Mouse (Mus musculus): ENCODE data around the gene S100a9. TPM values are rescaled to one million over a fixed set of nuclear protein-coding genes. Genes with fewer than 3 reads are reported as not detected.
A peak's percentile ranks its signal among the peaks of the same experiment; 100 is the strongest.

S100a9 gene
- polyA plus RNA-seq (2015; fragmentation: Nextera tagmentation; extraction: Ambion mirVana): 3.1 and 5.5 TPM in 2 replicates

DNA sequence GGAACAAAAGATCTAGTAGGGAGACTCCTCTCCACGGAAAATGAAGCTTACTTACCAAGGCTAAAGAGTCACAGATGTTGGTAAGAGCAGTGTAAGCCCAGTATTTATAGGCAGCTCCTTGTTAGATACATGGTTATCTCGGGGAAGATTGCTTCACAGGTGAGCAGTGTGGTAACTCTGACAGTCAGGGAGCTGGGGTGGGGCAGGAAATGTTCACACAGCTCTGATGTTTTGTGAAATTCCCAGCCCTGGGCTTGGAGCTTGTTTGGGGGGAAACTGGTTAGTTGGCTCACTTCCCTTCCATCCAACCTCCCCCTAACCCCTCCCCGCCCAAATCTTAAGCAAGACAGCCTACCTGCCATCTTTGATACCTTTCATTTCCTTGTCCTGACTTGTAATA, at the start of gene S100a9:
S100a9 (minus strand) TSS at position 109 of the 400 bp plus-strand sequence.
- no peak for ATAC-seq
- no peaks in the 10 kb centered on the region for H3K9me3 ChIP-seq (ENCODE audit: control insufficient read depth, low read length)
- no peaks in the 10 kb centered on the region for H3K4me1 ChIP-seq (ENCODE audit: control insufficient read depth, insufficient read depth, low read depth, low read length)
- no peaks in the 10 kb centered on the region for H3K27me3 ChIP-seq (replicated peaks; ENCODE audit: control insufficient read depth, insufficient read depth, low read length)
- H3K4me3 ChIP-seq (ENCODE audit: low read length): no peak within 1 kb of the TSS
- H3K36me3 ChIP-seq (ENCODE audit: control insufficient read depth, insufficient read depth, low read length): no peaks in the 10 kb centered on the region
- WGBS: 70% methylated on average over 3 of the region's 3 CpGs
- H3K27ac ChIP-seq (ENCODE audit: low read depth, low read length): no peak within 1 kb of the TSS
- H3K9ac ChIP-seq (ENCODE audit: low read depth, low read length): no peak within 1 kb of the TSS
- no peak within 1 kb of the TSS for H3K4me2 ChIP-seq (ENCODE audit: low read length)

DNA sequence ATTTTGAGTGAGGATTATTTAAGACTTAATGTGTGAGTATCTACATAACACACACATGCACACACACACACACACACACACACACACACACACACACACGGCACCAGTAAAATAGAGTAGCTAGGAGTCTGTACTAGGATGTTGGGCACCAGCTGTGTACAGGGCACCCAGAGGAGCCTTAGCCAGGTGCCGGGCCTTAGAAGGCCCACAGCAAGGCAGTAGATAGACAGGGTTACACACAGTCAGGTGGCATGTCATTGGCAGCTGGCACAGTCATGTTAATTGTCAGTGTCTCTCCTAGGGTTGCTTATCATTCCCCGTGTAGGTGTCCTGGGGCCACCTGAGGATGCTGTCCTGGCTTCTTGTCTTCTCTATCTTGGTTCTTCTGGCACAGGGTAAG, 31.1 kb upstream of the S100a9 start, which contains the start of gene Pglyrp4:
Pglyrp4 (plus strand) TSS at position 301 of the 400 bp plus-strand sequence.
- H3K4me2 ChIP-seq (ENCODE audit: low read length): no peak within 1 kb of the TSS
- ATAC-seq: no peak
- no peaks in the 10 kb centered on the region for H3K36me3 ChIP-seq (ENCODE audit: control insufficient read depth, insufficient read depth, low read length)
- no peak within 1 kb of the TSS for H3K9ac ChIP-seq (ENCODE audit: low read depth, low read length)
- WGBS: 88% methylated on average over 3 of the region's 3 CpGs
- no peaks in the 10 kb centered on the region for H3K4me1 ChIP-seq (ENCODE audit: control insufficient read depth, insufficient read depth, low read depth, low read length)
- H3K27ac ChIP-seq (ENCODE audit: low read depth, low read length): no peak within 1 kb of the TSS
- no peak within 1 kb of the TSS for H3K4me3 ChIP-seq (ENCODE audit: low read length)
- no peaks in the 10 kb centered on the region for H3K27me3 ChIP-seq (replicated peaks; ENCODE audit: control insufficient read depth, insufficient read depth, low read length)
- no peaks in the 10 kb centered on the region for H3K9me3 ChIP-seq (ENCODE audit: control insufficient read depth, low read length)

- no peaks in the 10 kb centered on the region for H3K9me3 ChIP-seq (ENCODE audit: control insufficient read depth, low read length)
- ATAC-seq: peak; percentile 37; the same call in 1 of the 2 replicates
- no peak overlapping the region for H3K27ac ChIP-seq (ENCODE audit: low read depth, low read length)
- H3K4me1 ChIP-seq (ENCODE audit: control insufficient read depth, insufficient read depth, low read depth, low read length): no peaks in the 10 kb centered on the region
- H3K4me2 ChIP-seq (ENCODE audit: low read length): no peak overlapping the region
- no peaks in the 10 kb centered on the region for H3K36me3 ChIP-seq (ENCODE audit: control insufficient read depth, insufficient read depth, low read length)
- no peaks in the 10 kb centered on the region for H3K27me3 ChIP-seq (replicated peaks; ENCODE audit: control insufficient read depth, insufficient read depth, low read length)
- no peak overlapping the region for H3K4me3 ChIP-seq (ENCODE audit: low read length)
- no peak overlapping the region for H3K9ac ChIP-seq (ENCODE audit: low read depth, low read length)
- 52% methylated on average over 12 of the region's 12 CpGs for WGBS
Observed at GRCm38 (mm10) chr3:90709591-90710460, 14.3 kb upstream of the S100a9 start.

DNA sequence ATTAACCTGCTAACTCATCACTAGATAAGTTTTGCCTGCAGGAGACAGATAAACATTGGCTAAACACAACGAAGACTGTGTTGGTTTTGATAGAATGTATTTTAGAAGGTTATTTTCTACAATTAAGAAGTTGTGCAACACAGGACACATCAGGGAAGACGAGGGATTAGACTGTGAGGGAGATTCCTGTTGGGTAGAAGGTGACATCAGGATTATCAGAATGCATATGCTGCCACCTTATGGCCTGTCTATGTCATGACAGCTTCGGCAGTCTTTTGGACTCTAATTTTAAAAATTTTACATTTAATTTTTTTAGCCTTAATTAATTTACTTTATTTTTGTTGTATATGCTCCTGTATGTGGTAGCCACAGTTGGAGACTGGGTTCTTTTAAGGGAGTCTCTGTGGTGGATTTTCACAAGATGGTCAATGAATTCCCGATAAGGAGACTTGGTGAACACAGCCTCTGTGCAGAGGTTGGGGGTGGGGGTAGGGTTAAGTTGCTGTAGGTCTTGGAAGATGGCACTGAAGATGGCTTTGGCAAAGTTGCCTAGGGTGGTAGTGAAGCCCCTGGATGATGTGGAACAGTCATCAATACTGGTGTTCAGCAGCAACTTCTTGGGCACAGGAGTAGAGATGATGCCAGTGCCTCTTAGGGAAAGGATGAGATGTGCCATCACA, 13.1 kb upstream of the S100a9 start:
- 24% methylated on average over 4 of the region's 4 CpGs for WGBS
- Histone ChIP-seq H3K4me2 (ENCODE audit: low read length) (no peak overlapping the region), H3K4me1 (ENCODE audit: control insufficient read depth, insufficient read depth, low read depth, low read length) (no peaks in the 10 kb centered on the region), H3K4me3 (ENCODE audit: low read length) (no peak overlapping the region), H3K9ac (ENCODE audit: low read depth, low read length) (no peak overlapping the region), H3K27ac (ENCODE audit: low read depth, low read length) (no peak overlapping the region), H3K36me3 (ENCODE audit: control insufficient read depth, insufficient read depth, low read length) (no peaks in the 10 kb centered on the region), H3K27me3 (replicated peaks; ENCODE audit: control insufficient read depth, insufficient read depth, low read length) (no peaks in the 10 kb centered on the region), H3K9me3 (ENCODE audit: control insufficient read depth, low read length) (no peaks in the 10 kb centered on the region)
- ATAC-seq: peak; percentile 85

DNA sequence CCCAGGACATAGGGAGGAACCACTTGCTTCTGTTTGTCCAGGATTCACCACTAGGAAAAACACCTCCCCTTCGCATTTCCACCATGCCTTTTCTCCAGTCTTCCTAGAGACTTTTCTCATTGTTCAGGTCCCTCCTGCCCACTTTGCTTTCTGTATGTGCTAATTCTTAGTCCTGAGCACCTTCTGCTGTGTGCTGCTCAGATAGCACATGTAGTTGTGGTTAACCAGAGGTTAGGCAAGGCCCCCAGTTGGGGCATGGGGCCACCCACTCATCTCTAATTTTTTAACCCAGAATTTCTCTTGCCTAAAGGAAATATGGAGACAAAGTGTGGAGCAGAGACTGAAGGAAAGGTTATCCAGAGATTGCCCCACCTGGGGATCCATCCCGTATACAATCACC, 6.7 kb upstream of the S100a9 start:
- Histone ChIP-seq H3K27ac (ENCODE audit: low read depth, low read length) (no peak overlapping the region), H3K4me2 (ENCODE audit: low read length) (no peak overlapping the region), H3K4me3 (ENCODE audit: low read length) (no peak overlapping the region), H3K9ac (ENCODE audit: low read depth, low read length) (no peak overlapping the region), H3K36me3 (ENCODE audit: control insufficient read depth, insufficient read depth, low read length) (no peaks in the 10 kb centered on the region), H3K27me3 (replicated peaks; ENCODE audit: control insufficient read depth, insufficient read depth, low read length) (no peaks in the 10 kb centered on the region), H3K9me3 (ENCODE audit: control insufficient read depth, low read length) (no peaks in the 10 kb centered on the region), H3K4me1 (ENCODE audit: control insufficient read depth, insufficient read depth, low read depth, low read length) (no peaks in the 10 kb centered on the region)
- no peak for ATAC-seq
- 82% methylated on average over 2 of the region's 2 CpGs for WGBS

DNA sequence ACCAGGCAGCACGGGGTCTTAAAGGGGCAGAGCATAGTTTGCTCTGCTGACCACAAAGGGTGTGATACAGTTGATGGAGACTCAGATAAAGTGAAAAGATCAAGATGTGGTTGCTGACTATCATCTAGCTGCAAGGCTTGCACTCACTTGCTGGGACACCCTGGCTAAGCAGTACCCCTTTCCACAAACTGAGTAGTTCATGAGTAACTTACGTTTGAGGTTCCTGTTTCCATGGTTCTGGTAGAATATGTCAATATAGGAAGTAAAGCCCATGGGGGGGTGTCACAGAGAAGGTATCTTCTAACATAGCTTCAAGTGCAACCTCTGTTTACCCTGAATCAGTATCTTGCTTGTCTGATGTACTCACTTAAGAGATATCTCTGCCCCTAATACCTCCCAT, 2.0 kb downstream of the S100a9 start:
- H3K36me3 ChIP-seq (ENCODE audit: control insufficient read depth, insufficient read depth, low read length): no peaks in the 10 kb centered on the region
- H3K4me2 ChIP-seq (ENCODE audit: low read length): no peak overlapping the region
- H3K27me3 ChIP-seq (replicated peaks; ENCODE audit: control insufficient read depth, insufficient read depth, low read length): no peaks in the 10 kb centered on the region
- H3K9me3 ChIP-seq (ENCODE audit: control insufficient read depth, low read length): no peaks in the 10 kb centered on the region
- no peak for ATAC-seq
- H3K4me1 ChIP-seq (ENCODE audit: control insufficient read depth, insufficient read depth, low read depth, low read length): no peaks in the 10 kb centered on the region
- H3K4me3 ChIP-seq (ENCODE audit: low read length): no peak overlapping the region
- H3K9ac ChIP-seq (ENCODE audit: low read depth, low read length): no peak overlapping the region
- 83% methylated on average over 2 of the region's 2 CpGs for WGBS
- no peak overlapping the region for H3K27ac ChIP-seq (ENCODE audit: low read depth, low read length)

DNA sequence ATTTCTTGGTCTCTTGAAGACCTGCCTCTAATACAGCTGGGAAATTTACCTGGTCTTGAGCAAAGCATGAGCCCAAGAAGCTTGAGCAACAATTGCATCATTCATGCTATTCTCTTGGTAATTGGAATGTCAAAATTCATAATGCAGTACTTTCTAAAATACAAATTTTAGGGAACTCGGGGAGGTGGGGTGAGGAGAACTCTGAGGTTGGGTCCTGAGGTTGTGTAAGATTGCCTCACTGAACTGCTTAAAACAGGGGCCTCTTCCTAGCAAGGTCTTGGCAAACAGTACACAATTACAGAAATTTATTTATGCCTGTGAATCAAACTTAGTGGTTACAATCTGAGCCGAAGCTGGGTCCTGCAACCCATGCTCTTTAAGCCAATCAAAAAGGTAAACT, 8.7 kb downstream of the S100a9 start:
- H3K27ac ChIP-seq (ENCODE audit: low read depth, low read length): no peak overlapping the region
- H3K27me3 ChIP-seq (replicated peaks; ENCODE audit: control insufficient read depth, insufficient read depth, low read length): no peaks in the 10 kb centered on the region
- H3K36me3 ChIP-seq (ENCODE audit: control insufficient read depth, insufficient read depth, low read length): no peaks in the 10 kb centered on the region
- H3K9ac ChIP-seq (ENCODE audit: low read depth, low read length): no peak overlapping the region
- no peaks in the 10 kb centered on the region for H3K9me3 ChIP-seq (ENCODE audit: control insufficient read depth, low read length)
- H3K4me2 ChIP-seq (ENCODE audit: low read length): no peak overlapping the region
- 93% methylated on average over 2 of the region's 2 CpGs for WGBS
- H3K4me3 ChIP-seq (ENCODE audit: low read length): no peak overlapping the region
- no peak for ATAC-seq
- no peaks in the 10 kb centered on the region for H3K4me1 ChIP-seq (ENCODE audit: control insufficient read depth, insufficient read depth, low read depth, low read length)

DNA sequence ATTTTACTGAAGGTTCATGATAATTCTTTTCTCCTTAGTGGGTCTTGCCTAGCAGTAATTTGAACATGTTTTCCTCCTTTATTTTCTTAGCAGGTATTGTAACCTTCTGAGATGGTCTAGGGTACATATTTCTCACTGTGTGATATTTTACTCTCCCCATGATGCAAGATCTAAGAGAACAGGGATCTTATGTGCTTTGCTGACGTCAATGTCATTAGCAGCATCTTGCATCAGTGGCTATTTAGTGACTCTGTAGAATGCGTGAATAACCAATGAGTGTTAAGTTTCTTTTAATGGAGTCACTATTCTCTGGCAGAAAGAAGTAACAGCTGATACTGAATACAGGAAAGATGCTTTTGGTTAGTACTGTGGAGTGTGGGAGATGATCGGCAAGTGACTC, 11.6 kb downstream of the S100a9 start:
- no peak for ATAC-seq
- Histone ChIP-seq H3K4me3 (ENCODE audit: low read length) (no peak overlapping the region), H3K27ac (ENCODE audit: low read depth, low read length) (no peak overlapping the region), H3K4me2 (ENCODE audit: low read length) (no peak overlapping the region), H3K9me3 (ENCODE audit: control insufficient read depth, low read length) (no peaks in the 10 kb centered on the region), H3K4me1 (ENCODE audit: control insufficient read depth, insufficient read depth, low read depth, low read length) (no peaks in the 10 kb centered on the region), H3K9ac (ENCODE audit: low read depth, low read length) (no peak overlapping the region), H3K36me3 (ENCODE audit: control insufficient read depth, insufficient read depth, low read length) (no peaks in the 10 kb centered on the region), H3K27me3 (replicated peaks; ENCODE audit: control insufficient read depth, insufficient read depth, low read length) (no peaks in the 10 kb centered on the region)
- 88% methylated on average over 3 of the region's 3 CpGs for WGBS

GRCm38 (mm10) chr3:90678656-90679055, 16.9 kb downstream of the S100a9 start:
- Histone ChIP-seq H3K9ac (ENCODE audit: low read depth, low read length) (no peak overlapping the region), H3K36me3 (ENCODE audit: control insufficient read depth, insufficient read depth, low read length) (no peaks in the 10 kb centered on the region), H3K27me3 (replicated peaks; ENCODE audit: control insufficient read depth, insufficient read depth, low read length) (no peaks in the 10 kb centered on the region), H3K4me2 (ENCODE audit: low read length) (no peak overlapping the region), H3K9me3 (ENCODE audit: control insufficient read depth, low read length) (no peaks in the 10 kb centered on the region), H3K4me3 (ENCODE audit: low read length) (no peak overlapping the region), H3K4me1 (ENCODE audit: control insufficient read depth, insufficient read depth, low read depth, low read length) (no peaks in the 10 kb centered on the region), H3K27ac (ENCODE audit: low read depth, low read length) (no peak overlapping the region)
- WGBS: 58% methylated on average over 3 of the region's 3 CpGs
- no peak for ATAC-seq
